Mouse (Mus musculus): ENCODE measurements around the gene Ppip5k1. TPM values are rescaled to one million over a fixed set of nuclear protein-coding genes. Genes with fewer than 3 reads are reported as not detected.

Ppip5k1 gene
- total and polyA plus RNA-seq, 3 experiments: 36.7 to 56.9 (median 51.4) TPM

Other genes with a start within 250 kb of the Ppip5k1 start
- not detected for gene Tgm7, start 245.6 kb downstream of the Ppip5k1 start, total RNA-seq (2021)
- not detected in 2 replicates for gene Tgm7, start 245.6 kb downstream of the Ppip5k1 start, polyA plus RNA-seq (2012; rRNA removed)
- 10 to 100 TPM; 19.1 to 20.6 TPM for gene Adal, start 215.0 kb downstream of the Ppip5k1 start, total RNA-seq (2021)
- 11.7 and 12.8 TPM in 2 replicates for gene Adal, start 215.0 kb downstream of the Ppip5k1 start, polyA plus RNA-seq (2012; rRNA removed)
- gene Lcmt2, start 214.7 kb downstream of the Ppip5k1 start, total RNA-seq (2021): 10 to 100 TPM in 1 of 2 experiments, 1 to 10 TPM in 1; 7.0 to 11.8 TPM
- gene Lcmt2, start 214.7 kb downstream of the Ppip5k1 start, polyA plus RNA-seq (2012; rRNA removed): 17.9 and 18.1 TPM in 2 replicates
- gene Tubgcp4, start 184.7 kb downstream of the Ppip5k1 start, total RNA-seq (2021): 10 to 100 TPM; 38.6 to 42.4 TPM
- gene Tubgcp4, start 184.7 kb downstream of the Ppip5k1 start, polyA plus RNA-seq (2012; rRNA removed): 28.4 and 42.1 TPM in 2 replicates
- gene Zscan29, start 184.3 kb downstream of the Ppip5k1 start, total RNA-seq (2021): 10 to 100 TPM; 13.5 to 19.6 TPM
- 2.6 and 3.1 TPM in 2 replicates for gene Zscan29, start 184.3 kb downstream of the Ppip5k1 start, polyA plus RNA-seq (2012; rRNA removed)
- 10 to 100 TPM; 52.2 to 67.9 TPM for gene Trp53bp1, start 84.0 kb downstream of the Ppip5k1 start, total RNA-seq (2021)
- gene Trp53bp1, start 84.0 kb downstream of the Ppip5k1 start, polyA plus RNA-seq (2012; rRNA removed): 25.1 and 33.4 TPM in 2 replicates
- gene Map1a, start 65.8 kb downstream of the Ppip5k1 start, total RNA-seq (2021): 10 to 100 TPM in 1 of 2 experiments, 1 to 10 TPM in 1; 5.1 to 12.1 TPM
- gene Map1a, start 65.8 kb downstream of the Ppip5k1 start, polyA plus RNA-seq (2012; rRNA removed): 2.4 and 4.2 TPM in 2 replicates
- 10 to 100 TPM in 1 of 2 experiments, 1 to 10 TPM in 1; 6.9 to 14.2 TPM for gene Ckmt1, start 2.3 kb upstream of the Ppip5k1 start, total RNA-seq (2021)
- gene Ckmt1, start 2.3 kb upstream of the Ppip5k1 start, polyA plus RNA-seq (2012; rRNA removed): 9.2 and 11.5 TPM in 2 replicates
- gene Strc, start 31.8 kb upstream of the Ppip5k1 start, total RNA-seq (2021): under 1 TPM in 1 of 2 experiments, not detected in 1; 0.31 TPM
- 0.07 and 0.16 TPM in 2 replicates for gene Strc, start 31.8 kb upstream of the Ppip5k1 start, polyA plus RNA-seq (2012; rRNA removed)
- 100 to 1,000 TPM; 385 to 421 TPM for gene Pdia3, start 58.4 kb upstream of the Ppip5k1 start, total RNA-seq (2021)
- 1,644 and 2,044 TPM in 2 replicates for gene Pdia3, start 58.4 kb upstream of the Ppip5k1 start, polyA plus RNA-seq (2012; rRNA removed)
- 1 to 10 TPM; 1.5 to 2.4 TPM for gene Catsper2, start 58.4 kb upstream of the Ppip5k1 start, total RNA-seq (2021)
- gene Catsper2, start 58.4 kb upstream of the Ppip5k1 start, polyA plus RNA-seq (2012; rRNA removed): 0.65 and 0.95 TPM in 2 replicates
- under 1 TPM; 0.35 to 0.63 TPM for gene Ell3, start 88.9 kb upstream of the Ppip5k1 start, total RNA-seq (2021)
- gene Ell3, start 88.9 kb upstream of the Ppip5k1 start, polyA plus RNA-seq (2012; rRNA removed): 0.20 and 0.23 TPM in 2 replicates
- gene Serf2, start 93.8 kb upstream of the Ppip5k1 start, total RNA-seq (2021): 100 to 1,000 TPM; 272 to 371 TPM
- 275 and 332 TPM in 2 replicates for gene Serf2, start 93.8 kb upstream of the Ppip5k1 start, polyA plus RNA-seq (2012; rRNA removed)
- 10 to 100 TPM; 15.7 to 25.5 TPM for gene Hypk, start 97.9 kb upstream of the Ppip5k1 start, total RNA-seq (2021)
- gene Hypk, start 97.9 kb upstream of the Ppip5k1 start, polyA plus RNA-seq (2012; rRNA removed): 2.2 and 3.0 TPM in 2 replicates
- under 1 TPM in 1 of 2 experiments, not detected in 1; 0.21 TPM for gene Serinc4, start 101.4 kb upstream of the Ppip5k1 start, total RNA-seq (2021)
- 0.16 and 0.20 TPM in 2 replicates for gene Serinc4, start 101.4 kb upstream of the Ppip5k1 start, polyA plus RNA-seq (2012; rRNA removed)
- gene Mfap1b, start 118.7 kb upstream of the Ppip5k1 start, total RNA-seq (2021): 10 to 100 TPM; 37.2 to 38.7 TPM
- 0.89 and 0.98 TPM in 2 replicates for gene Mfap1b, start 118.7 kb upstream of the Ppip5k1 start, polyA plus RNA-seq (2012; rRNA removed)
- 10 to 100 TPM; 30.0 to 37.3 TPM for gene Mfap1a, start 151.3 kb upstream of the Ppip5k1 start, total RNA-seq (2021)
- gene Mfap1a, start 151.3 kb upstream of the Ppip5k1 start, polyA plus RNA-seq (2012; rRNA removed): 0.68 and 0.79 TPM in 2 replicates
- 1 to 10 TPM; 2.6 to 5.4 TPM for gene Wdr76, start 151.3 kb upstream of the Ppip5k1 start, total RNA-seq (2021)
- gene Wdr76, start 151.3 kb upstream of the Ppip5k1 start, polyA plus RNA-seq (2012; rRNA removed): 0.46 and 0.66 TPM in 2 replicates